Mouse (Mus musculus) hindbrain, postnatal 0 days (tissue): ENCODE measurements around the gene Olfr1339. TPM values are rescaled to one million over a fixed set of nuclear protein-coding genes. Genes with fewer than 3 reads are reported as not detected.

Experiments
- ATAC-seq: fragments of 200-750 bp; cut with Nextera tagmentation; 2 replicates; pipeline ENCODE4 v1.8.0; 2017; ENCODE audit warnings: mild to moderate bottlenecking, moderate TSS enrichment, moderate library complexity
- DNase-seq: peaks from one replicate; pipeline ENCODE4 v3.0.0-alpha.2; 2015; ENCODE audit warnings: low spot score
- H3K27ac ChIP-seq: fragments of 300-500 bp; sonication (generic); 2 replicates; pipeline ENCODE4 v1.5.1; 2014; ENCODE audit warnings: mild to moderate bottlenecking
- H3K27me3 ChIP-seq: fragments of 300-500 bp; sonication (generic); 2 replicates; pipeline ENCODE4 v1.6.1; 2014; ENCODE audit warnings: low read length, mixed read lengths; ENCODE audit not compliant: insufficient read depth
- H3K36me3 ChIP-seq: fragments of 300-500 bp; sonication (generic); 2 replicates; pipeline ENCODE4 v1.6.1; 2014; ENCODE audit warnings: low read length, mixed read lengths; ENCODE audit not compliant: insufficient read depth
- H3K4me1 ChIP-seq: fragments of 300-500 bp; sonication (generic); 2 replicates; pipeline ENCODE4 v1.6.1; 2014; ENCODE audit warnings: antibody characterized with exemption, low read length, mixed read lengths; ENCODE audit not compliant: insufficient read depth
- H3K4me2 ChIP-seq: fragments of 300-500 bp; sonication (generic); 2 replicates; pipeline ENCODE4 v1.6.1; 2014; ENCODE audit warnings: low read depth, mild to moderate bottlenecking, low read length, moderate library complexity, mixed read lengths
- H3K4me3 ChIP-seq: fragments of 300-500 bp; sonication (generic); 2 replicates; pipeline ENCODE4 v1.5.1; 2014; ENCODE audit warnings: low read length
- H3K9ac ChIP-seq: fragments of 300-500 bp; sonication (generic); replicated peaks from 2 replicates; pipeline ENCODE4 v1.6.1; 2014; ENCODE audit warnings: mild to moderate bottlenecking, low read length, moderate library complexity, mixed read lengths
- H3K9me3 ChIP-seq: fragments of 300-500 bp; sonication (generic); 2 replicates; pipeline ENCODE4 v1.6.1; 2016; ENCODE audit warnings: low read length, mixed read lengths
- CTCF ChIP-seq: IDR thresholded peaks from 2 replicates; pipeline ENCODE4 v1.5.1; 2016; ENCODE audit warnings: antibody characterized with exemption, control low read depth, low read depth
- WGBS: fragments of 180-500 bp; shearing (Covaris S2); extraction: QIAGEN DNeasy Blood & Tissue Kit; methylation state at CpG from one replicate; pipeline ENCODE4 v1.1.7; 2014; 5-methylcytosine and 5-hydroxymethylcytosine counted together
- polyA plus RNA-seq: library from polyadenylated mRNA; unstranded; fragments of >200 nt; fragmentation: Nextera tagmentation; extraction: Ambion mirVana; gene quantifications from 2 replicates; pipeline ENCODE4 v1.2.1, GENCODE M21; 2015
- total RNA-seq: library from RNA; depleted of rRNA; stranded (reverse); fragments of >200 nt; gene quantifications from 2 replicates; pipeline ENCODE4 v1.2.3, GENCODE M21; 2014; rRNA removed

Olfr1339 gene
- total RNA-seq (not detected in 2 replicates), polyA plus RNA-seq (not detected in 2 replicates)

DNA sequence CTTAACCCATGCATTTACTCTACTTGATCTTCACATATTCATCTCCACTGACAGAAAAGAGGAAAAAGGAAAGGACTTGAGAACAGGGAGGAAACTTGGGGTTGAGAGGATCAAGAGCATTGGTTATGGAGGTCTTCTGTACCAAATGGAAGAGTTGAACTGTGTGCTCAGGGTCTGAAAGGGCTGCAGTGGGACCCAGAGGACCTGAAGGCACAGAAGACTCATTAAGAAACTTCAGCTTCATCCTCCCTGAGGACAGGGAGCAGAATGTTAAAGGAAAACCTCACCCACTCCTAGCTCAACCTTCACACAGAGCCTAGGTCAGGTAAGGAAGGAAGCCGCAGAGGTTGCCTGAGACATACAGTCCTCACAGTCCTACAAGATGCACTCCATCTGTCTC, at the start of gene Olfr1339:
TSS of gene Olfr1339 (plus strand) at position 301 of the 400 bp plus-strand sequence.
- no peak for DNase-seq
- H3K4me3 ChIP-seq, result no peak within 1 kb of the TSS

DNA sequence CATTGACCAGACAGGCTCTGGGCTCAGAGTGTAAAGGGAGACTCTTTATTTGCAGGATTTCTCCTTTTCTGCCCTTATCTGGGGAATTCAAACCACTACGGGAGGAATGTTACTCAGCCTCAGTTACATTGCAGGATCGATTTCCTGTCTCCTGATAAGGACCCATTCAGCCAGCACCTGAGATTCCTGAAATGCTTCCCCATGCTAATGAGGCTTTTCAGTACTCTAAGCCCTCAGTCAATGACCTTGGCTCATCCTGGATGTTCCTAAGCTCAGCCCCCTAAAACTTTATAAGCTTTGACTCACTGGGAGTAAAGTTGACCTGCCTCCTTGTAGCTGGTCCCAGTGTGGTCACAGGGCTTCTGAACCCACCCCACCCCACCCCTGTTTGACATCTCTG, 44.9 kb upstream of the Olfr1339 start:
- DNase-seq, result no peak
- Histone ChIP-seq H3K27me3 (no peaks in the 10 kb centered on the region), H3K4me2 (no peak overlapping the region), H3K9ac (no peak overlapping the region), H3K9me3 (no peaks in the 10 kb centered on the region), H3K4me3 (no peak overlapping the region), H3K27ac (no peak overlapping the region), H3K36me3 (no peaks in the 10 kb centered on the region), H3K4me1 (no peaks in the 10 kb centered on the region)
- no peak for ATAC-seq
- 81% methylated on average over 2 of the region's 2 CpGs for WGBS
- no peak for TF ChIP-seq CTCF

More for the DNA sequence above, at the start of gene Olfr1339:
- Histone ChIP-seq H3K9ac (no peak within 1 kb of the TSS), H3K36me3 (no peaks in the 10 kb centered on the region), H3K27ac (no peak within 1 kb of the TSS), H3K4me1 (no peaks in the 10 kb centered on the region), H3K27me3 (no peaks in the 10 kb centered on the region), H3K4me2 (no peak within 1 kb of the TSS), H3K9me3 (no peaks in the 10 kb centered on the region)
- TF ChIP-seq CTCF, result no peak
- WGBS, result 100% methylated on average over 1 of the region's 1 CpGs
- ATAC-seq, result no peak

DNA sequence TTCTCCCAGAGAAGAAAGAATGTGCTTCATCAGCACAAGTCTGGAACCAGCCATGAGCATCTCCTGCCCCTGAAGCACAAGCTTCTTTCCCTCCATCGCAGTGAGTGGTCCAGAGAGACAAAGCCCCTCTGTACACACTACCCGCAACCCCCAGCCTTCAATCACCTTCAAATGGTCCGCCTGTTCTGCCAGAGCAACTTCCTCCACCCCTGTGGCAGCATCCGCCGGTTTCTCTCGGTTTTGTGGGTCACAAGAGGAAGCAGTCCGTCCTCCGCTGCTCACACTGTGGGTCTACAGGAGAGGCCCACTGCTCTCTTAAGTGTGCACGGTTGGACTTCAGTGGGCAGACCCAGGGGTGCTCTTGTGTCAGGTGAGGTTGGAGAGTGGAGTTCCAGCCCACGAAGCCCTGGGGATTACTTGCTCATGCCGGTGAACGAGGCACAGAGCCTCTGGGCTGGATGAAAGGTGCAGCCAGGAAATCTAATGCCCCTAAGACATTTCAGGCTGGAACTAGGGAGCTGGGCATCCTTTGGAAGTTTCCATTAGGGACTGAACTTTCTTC, 39.5 kb upstream of the Olfr1339 start, which contains the start of gene Olfr1342:
TSS of gene Olfr1342 (minus strand) at position 345 of the 562 bp plus-strand sequence.
- DNase-seq (no peak), ATAC-seq (no peak)
- no peak for TF ChIP-seq CTCF
- Histone ChIP-seq H3K36me3 (no peaks in the 10 kb centered on the region), H3K4me2 (no peak within 1 kb of the TSS), H3K9me3 (no peaks in the 10 kb centered on the region), H3K27me3 (no peaks in the 10 kb centered on the region), H3K9ac (no peak within 1 kb of the TSS), H3K27ac (no peak within 1 kb of the TSS), H3K4me3 (no peak within 1 kb of the TSS), H3K4me1 (no peaks in the 10 kb centered on the region)
- 48% methylated on average over 12 of the region's 12 CpGs for WGBS

DNA sequence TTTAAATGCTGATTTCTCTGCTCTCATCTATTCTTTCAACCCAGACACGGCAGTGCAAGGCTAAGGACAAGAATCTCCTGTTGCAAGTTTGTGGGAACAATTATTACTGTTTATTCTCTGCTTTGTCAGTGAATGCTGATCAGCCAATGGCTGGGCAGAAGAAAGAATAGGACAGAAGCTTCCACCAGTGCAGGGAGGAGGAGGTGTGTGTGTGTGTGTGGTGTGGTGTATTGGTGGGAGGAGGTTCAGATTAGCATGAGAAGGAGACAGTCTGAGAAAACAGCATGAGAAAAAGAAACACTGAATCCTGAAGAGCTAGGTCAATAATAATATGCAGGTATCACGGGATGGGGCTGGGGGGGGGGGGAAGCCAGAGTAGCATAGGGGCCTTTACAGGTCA, 38.2 kb upstream of the Olfr1339 start:
- no peak for TF ChIP-seq CTCF
- Histone ChIP-seq H3K27ac (no peak overlapping the region), H3K4me2 (no peak overlapping the region), H3K27me3 (no peaks in the 10 kb centered on the region), H3K9ac (no peak overlapping the region), H3K4me3 (no peak overlapping the region), H3K9me3 (no peaks in the 10 kb centered on the region), H3K36me3 (no peaks in the 10 kb centered on the region), H3K4me1 (no peaks in the 10 kb centered on the region)
- ATAC-seq (peak; percentile 70), DNase-seq (no peak)
- 20% methylated on average over 2 of the region's 2 CpGs for WGBS

DNA sequence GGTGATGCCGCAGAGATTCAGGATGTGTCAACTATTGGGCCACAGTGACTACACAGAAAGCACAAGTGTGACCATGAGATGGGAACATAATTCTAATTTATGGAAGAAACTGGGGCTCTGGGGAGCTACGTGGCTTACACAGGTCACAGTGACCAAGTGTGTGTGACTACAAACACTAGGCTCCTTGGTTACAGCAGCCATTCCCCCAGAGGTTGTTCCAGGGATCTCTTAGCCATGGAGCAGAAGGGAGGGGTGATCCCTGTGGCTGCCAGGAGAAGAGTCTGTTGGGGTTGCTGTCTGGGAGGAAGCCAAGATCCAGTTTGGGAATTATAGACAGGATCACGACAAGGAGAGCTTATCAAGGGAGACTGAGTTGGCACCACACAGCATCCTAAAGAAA, 28.8 kb upstream of the Olfr1339 start, which contains the start of gene Olfr1341:
TSS of gene Olfr1341 (plus strand) at position 301 of the 400 bp plus-strand sequence.
- no peak within 1 kb of the TSS for H3K27ac ChIP-seq
- H3K27me3 ChIP-seq, result no peaks in the 10 kb centered on the region
- no peak within 1 kb of the TSS for H3K4me2 ChIP-seq
- no peaks in the 10 kb centered on the region for H3K36me3 ChIP-seq
- no peaks in the 10 kb centered on the region for H3K9me3 ChIP-seq
- WGBS, result 70% methylated on average over 3 of the region's 3 CpGs
- DNase-seq (no peak), ATAC-seq (no peak)
- no peaks in the 10 kb centered on the region for H3K4me1 ChIP-seq
- H3K4me3 ChIP-seq, result no peak within 1 kb of the TSS
- no peak within 1 kb of the TSS for H3K9ac ChIP-seq
- TF ChIP-seq CTCF, result no peak

DNA sequence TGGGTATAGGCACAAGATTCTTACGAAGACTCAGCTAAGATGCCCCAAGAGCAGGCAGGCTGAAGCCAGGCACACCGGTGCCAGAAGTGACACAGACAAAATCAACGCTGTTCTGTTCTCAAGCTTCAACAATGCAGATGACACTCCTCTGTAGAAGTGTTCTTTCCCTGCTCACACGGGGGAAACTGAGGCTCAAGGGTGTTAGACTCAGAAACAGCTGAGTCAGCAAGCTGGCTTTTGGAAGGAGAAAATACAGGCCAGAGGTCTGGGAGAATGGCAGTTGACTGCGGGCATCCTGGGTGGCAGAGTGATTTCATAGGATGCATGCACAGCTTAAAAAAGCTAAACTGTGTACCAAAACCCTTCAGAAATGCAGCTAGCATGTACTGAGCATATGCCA, 23.9 kb upstream of the Olfr1339 start:
- H3K9me3 ChIP-seq, result no peaks in the 10 kb centered on the region
- WGBS, result 82% methylated on average over 5 of the region's 5 CpGs
- no peak overlapping the region for H3K27ac ChIP-seq
- ATAC-seq, result no peak
- H3K4me1 ChIP-seq, result no peaks in the 10 kb centered on the region
- no peak for DNase-seq
- TF ChIP-seq CTCF, result no peak
- no peaks in the 10 kb centered on the region for H3K36me3 ChIP-seq
- no peak overlapping the region for H3K4me2 ChIP-seq
- H3K27me3 ChIP-seq, result no peaks in the 10 kb centered on the region
- H3K4me3 ChIP-seq, result no peak overlapping the region
- H3K9ac ChIP-seq, result no peak overlapping the region

DNA sequence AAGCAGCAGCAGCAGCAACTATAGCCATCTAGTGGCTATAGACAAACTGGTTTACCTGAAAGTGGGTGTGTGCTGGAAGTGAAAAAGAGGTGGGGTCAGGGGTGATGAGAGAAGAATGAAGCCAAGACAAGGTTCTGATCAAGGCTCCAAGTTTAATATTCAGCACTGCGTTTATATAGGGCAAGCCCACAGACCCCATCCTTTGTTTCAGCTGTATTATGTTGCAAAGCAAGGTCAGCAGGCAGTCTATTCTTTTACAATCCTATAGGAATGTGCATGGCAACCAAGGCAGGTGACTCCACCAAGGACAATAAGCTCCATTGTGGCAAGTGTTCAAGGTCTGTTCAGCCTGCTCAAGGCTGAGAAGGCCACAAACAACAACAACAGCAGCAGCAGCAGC, 20.3 kb upstream of the Olfr1339 start:
- no peak for ATAC-seq

More for the DNA sequence above, 20.3 kb upstream of the Olfr1339 start:
- H3K4me2 ChIP-seq, result no peak overlapping the region
- H3K36me3 ChIP-seq, result no peaks in the 10 kb centered on the region
- no peak for DNase-seq
- H3K27ac ChIP-seq, result no peak overlapping the region
- no peak overlapping the region for H3K9ac ChIP-seq
- H3K27me3 ChIP-seq, result no peaks in the 10 kb centered on the region
- no peaks in the 10 kb centered on the region for H3K4me1 ChIP-seq
- no peaks in the 10 kb centered on the region for H3K9me3 ChIP-seq
- no peak for TF ChIP-seq CTCF
- 19% methylated on average over 1 of the region's 1 CpGs for WGBS
- H3K4me3 ChIP-seq, result no peak overlapping the region
